Mouse (Mus musculus) adrenal gland, postnatal 25 days (tissue): ENCODE data around the gene Prr5. TPM values are rescaled to one million over a fixed set of nuclear protein-coding genes. Genes with fewer than 3 reads are reported as not detected.

Experiments
- DNase-seq: peaks from one replicate; pipeline ENCODE4 v3.0.0; 2021; ENCODE audit warnings: mixed read lengths
- total RNA-seq: library from RNA; stranded (reverse); gene quantifications from 2 replicates; pipeline ENCODE4 v1.2.3, GENCODE M21; 2021

Prr5 gene
- total RNA-seq, 1 experiment from 2014 or later, result 3.7 TPM

GRCm38 (mm10) chr15:84657384-84658064 is 11.9 kb upstream of the Prr5 start:
- no peak for DNase-seq

- no peak for DNase-seq
Measured at GRCm38 (mm10) chr15:84658655-84659054, 10.8 kb upstream of the Prr5 start.

DNA sequence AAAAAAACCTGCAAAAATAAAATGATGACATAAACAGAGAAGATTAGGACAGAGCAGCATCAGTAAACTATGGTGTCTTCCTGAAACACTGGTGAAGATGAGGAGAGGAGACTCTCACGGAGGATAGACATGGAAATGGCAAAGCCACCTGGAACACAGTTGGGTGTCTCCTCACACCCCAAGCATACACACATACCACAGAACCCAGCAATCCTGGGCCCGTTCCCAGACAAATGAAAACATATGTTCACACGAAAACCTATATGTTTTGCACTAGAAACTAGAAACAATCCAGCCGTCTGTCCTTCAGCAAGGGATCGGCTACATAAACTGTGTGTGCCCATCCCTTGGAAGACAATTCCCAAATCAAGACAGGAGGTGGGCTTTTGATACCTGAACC is 9.6 kb upstream of the Prr5 start:
- no peak for DNase-seq

- no peak for DNase-seq
Measured at GRCm38 (mm10) chr15:84661274-84661673, 8.1 kb upstream of the Prr5 start.

GRCm38 (mm10) chr15:84662952-84663684 is 6.3 kb upstream of the Prr5 start:
- peak; percentile 73 for DNase-seq

DNA sequence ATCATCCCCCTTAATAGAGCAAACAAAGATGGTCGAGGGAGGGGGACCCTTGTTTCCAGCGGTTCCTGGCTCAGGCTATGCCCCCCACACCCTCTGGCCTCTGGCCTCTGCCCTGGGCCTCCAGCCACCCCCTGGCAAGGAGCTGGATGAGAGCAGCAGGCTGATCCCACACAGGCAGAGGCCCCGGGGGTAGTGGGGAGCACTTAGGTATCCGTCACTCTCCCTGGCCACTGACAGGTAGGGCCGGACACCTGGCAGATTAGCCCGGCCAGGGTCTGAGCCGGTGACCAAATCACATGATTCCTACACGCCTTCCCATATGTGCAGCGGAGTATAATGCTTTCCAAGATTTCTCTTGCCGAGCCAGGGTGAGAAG is 5.7 kb upstream of the Prr5 start:
- no peak for DNase-seq

- DNase-seq, result no peak
Measured at GRCm38 (mm10) chr15:84664542-84665460, 4.6 kb upstream of the Prr5 start.

- DNase-seq, result no peak
Measured at GRCm38 (mm10) chr15:84665662-84666061, 3.8 kb upstream of the Prr5 start.

DNA sequence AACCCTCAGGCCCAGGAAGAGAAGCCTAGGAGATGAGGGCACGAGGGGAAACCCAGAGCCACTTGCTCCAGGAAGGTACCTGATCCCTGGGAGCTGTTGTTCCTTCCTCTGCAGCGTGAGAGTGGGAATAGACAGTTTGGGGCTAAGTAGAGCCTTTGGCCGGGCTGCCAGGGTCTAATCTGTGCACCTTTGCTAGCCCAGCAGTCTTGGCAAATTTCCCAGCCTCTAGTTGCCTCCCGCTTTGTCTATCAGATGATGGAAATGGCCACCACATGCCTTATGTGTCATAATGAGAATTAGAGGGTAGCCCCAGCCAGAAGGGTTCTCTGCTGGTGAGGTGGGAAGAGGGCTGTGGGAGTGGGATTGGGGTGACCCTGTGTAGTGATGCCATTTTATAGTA is 3.4 kb upstream of the Prr5 start:
- DNase-seq, result no peak

- no peak for DNase-seq
Measured at GRCm38 (mm10) chr15:84667601-84668000, 1.8 kb upstream of the Prr5 start.

GRCm38 (mm10) chr15:84669771-84670656 is 594 bp downstream of the Prr5 start:
- DNase-seq, result no peak

- DNase-seq, result no peak
Measured at GRCm38 (mm10) chr15:84670657-84671055, 1.2 kb downstream of the Prr5 start.

DNA sequence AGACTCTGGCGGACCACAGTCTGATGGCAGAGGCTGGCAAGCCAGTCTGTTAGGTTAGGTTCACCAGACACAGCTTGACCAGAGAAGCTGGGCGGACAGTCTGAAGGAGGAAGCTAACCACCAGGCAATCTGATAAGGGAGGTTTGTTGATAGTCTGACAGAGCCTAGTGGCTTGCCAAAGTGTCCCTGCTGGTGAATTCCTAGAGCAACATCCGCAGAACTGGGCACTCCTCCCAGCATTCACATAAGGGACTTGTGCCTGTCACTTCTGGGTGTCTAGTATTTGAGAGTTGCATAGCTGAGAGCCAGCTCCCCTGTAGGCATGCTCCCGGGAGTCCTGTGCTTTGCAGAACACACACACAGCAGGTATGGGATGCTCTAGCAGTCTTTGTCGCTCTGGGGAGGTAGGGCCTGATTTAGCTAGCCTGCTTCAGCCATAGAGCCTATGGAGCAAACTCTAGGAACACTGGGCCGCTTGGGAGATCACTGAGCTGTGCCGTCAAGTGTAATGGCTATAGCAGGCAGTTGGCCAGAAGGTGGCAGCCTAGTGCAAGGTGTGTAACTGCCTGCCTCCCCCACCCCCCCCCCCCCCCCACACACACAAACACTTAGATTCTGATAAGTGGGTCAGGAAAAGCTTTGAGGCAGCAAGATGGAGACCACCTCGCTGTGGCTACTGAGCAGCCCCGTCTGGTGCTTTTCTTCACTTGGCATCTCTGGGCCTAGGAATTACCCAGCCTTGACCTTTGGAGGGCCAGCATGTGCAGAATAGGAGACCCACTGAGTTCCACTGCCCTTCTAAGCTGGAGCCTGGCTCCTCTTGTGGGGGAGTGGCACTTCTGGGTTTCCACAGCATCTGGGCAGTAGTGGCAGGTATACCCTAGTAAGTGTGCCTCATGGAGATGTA is 2.2 kb downstream of the Prr5 start:
- DNase-seq, result peak; percentile 57

DNA sequence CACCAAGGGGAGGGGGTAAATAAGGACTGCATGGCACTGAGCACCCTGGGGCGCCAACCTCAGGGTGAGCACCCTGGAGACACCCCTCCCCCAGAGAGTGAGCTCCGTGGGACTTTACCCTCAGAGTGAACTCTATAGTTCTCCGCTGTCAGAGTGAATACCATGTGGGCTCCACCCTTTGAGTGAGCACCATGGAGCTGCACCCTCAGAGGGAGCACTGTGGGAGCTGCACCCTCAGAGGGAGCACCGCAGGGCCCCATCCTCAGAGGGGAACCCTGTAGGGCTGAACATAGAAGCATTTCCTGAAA is 2.8 kb downstream of the Prr5 start:
- no peak for DNase-seq

DNA sequence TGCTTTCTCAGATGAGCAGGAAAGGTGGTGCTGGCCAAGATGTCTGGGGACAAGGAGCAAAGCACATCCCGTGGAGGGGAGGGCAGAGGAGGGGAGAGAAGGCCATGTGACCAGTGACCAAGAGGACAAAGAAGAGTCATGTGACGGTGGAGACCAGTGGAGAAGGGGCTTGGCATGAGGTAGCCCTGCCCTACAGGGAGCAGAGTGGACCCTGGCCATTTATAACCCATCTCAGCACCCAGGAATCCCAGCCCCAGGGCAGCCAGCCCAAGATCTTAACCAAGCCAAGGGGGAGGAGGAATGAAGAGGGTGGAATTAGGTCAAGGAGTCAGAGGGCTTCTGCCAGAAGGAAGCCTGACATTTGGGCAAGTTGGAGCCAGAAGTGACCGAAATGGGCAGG is 3.2 kb downstream of the Prr5 start:
- DNase-seq, result peak; percentile 35

- DNase-seq, result no peak
Measured at GRCm38 (mm10) chr15:84674329-84675067, 5.1 kb downstream of the Prr5 start.

DNA sequence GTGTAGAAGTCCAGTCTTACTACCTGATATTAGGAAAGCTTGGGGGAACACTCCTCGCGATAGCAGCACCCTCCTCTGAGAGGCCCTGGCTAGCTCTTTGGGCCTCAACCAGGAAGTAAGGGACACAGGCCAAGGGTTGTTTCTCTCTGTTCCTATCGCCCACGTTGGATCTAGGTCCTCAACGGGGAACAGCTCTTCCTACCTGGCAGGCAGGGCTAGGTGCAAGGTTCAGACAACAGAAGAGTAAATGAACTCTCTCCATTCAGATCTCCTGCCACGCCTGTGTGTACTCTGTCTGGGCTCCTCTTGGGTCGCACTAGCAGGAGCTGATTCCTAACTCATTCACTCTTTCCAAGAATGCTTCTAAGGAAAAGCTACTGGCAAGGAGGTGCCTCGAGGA is 5.9 kb downstream of the Prr5 start:
- no peak for DNase-seq

GRCm38 (mm10) chr15:84677943-84678342 is 8.5 kb downstream of the Prr5 start:
- no peak for DNase-seq

DNA sequence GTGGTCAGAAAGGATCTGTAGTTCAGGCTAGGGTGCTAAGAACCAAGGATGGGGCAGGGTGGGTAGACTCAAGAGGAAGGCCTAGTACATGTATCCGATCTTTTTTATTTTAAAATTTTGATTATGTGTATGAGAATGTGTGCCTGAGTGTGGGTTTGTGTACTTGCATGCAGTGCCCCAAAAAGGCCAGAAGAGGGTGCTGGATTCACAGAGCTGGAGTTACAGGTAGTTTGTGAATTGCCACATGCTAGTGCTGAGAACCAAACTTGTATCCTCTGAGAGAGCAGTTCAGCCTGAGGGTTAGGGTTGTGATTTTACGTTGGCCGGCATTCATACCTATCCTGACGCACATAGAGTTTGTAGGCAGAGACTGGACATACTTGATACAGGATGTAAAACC is 9.7 kb downstream of the Prr5 start:
- DNase-seq, result no peak

DNA sequence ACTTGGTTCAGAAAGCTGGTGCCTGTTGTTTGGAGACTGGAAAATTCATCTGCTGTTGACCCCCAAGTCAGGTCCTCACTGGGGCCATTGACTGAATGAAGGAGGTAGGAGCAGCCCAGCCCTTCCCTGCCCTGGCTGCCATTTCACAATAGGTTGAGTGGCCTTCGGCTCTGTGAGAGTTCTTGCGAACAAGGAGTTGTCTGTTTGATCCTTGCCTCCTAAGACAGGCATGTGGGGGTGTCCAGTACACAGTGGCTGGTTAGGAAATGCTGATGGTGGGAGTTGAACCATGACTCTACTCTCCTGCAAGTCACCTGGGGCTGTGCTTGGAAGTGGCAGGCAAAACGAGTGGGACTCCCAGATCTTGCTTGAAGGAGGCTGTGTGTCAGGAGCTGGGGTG is 10.4 kb downstream of the Prr5 start:
- no peak for DNase-seq
